Mouse (Mus musculus) left cerebral cortex, postnatal 25 days (tissue): ENCODE measurements around the gene Chd2. TPM values are rescaled to one million over a fixed set of nuclear protein-coding genes. Genes with fewer than 3 reads are reported as not detected.
A peak's percentile ranks its signal among the peaks of the same experiment; 100 is the strongest.
"Not testable (repeated sequence)": the region's sequence is repeated elsewhere in the genome, so short reads cannot be mapped to it uniquely, and the experiment has no call there.

Experiments used
- DNase-seq, 2 experiments: peaks; one replicate each; pipeline ENCODE4 v3.0.0; 2022; ENCODE audit warnings: low spot score in 2 of 2, mixed read lengths in 1 of 2
- intact Hi-C: fragments of 180-260 bp; cut with DNase I; formaldehyde crosslinking; loops from one replicate; pipeline ENCODE4 v1.15.1; 2025
- total RNA-seq, 2 experiments: library from RNA; stranded (reverse); gene quantifications; 2 replicates each; pipeline ENCODE4 v1.2.3; 2021

Gene Chd2
- total RNA-seq, 2 experiments from 2014 or later, result 45.7 to 57.4 TPM

DNA sequence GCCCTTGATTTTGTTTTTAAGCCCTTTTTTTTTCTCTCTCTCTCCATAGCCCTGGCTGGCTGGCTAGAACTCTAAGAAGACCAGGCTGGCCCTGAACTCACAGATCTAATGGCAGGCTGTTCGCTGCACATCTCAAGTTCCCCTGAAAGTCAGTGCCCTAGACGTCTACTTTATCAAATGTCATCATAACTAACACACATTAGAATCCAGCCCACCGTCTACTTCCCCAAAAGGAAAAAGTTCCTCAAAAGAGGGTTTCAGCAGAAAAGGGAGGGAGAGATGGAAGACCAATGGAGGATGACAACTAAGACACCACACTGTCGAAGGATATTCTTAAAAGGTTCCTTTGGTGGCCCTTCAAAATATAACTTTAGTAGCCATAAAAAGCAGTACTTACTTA is 14.4 kb downstream of the Chd2 start:
- no peak for DNase-seq
- intact Hi-C loops, result no loop called here

GRCm38 (mm10) chr7:73524454-73524952 is 17.1 kb downstream of the Chd2 start:
- intact Hi-C loops, result loop anchor here (1.0 kb wide), 1 partner anchor 94 kb away; no protein-coding TSS in a partner anchor
- peak; percentile 68 to 78 for DNase-seq

GRCm38 (mm10) chr7:73523608-73524259 is 17.9 kb downstream of the Chd2 start:
- intact Hi-C loops, result loop anchor here (1.0 kb wide), 1 partner anchor 95 kb away; no protein-coding TSS in a partner anchor
- DNase-seq, result no peak

DNA sequence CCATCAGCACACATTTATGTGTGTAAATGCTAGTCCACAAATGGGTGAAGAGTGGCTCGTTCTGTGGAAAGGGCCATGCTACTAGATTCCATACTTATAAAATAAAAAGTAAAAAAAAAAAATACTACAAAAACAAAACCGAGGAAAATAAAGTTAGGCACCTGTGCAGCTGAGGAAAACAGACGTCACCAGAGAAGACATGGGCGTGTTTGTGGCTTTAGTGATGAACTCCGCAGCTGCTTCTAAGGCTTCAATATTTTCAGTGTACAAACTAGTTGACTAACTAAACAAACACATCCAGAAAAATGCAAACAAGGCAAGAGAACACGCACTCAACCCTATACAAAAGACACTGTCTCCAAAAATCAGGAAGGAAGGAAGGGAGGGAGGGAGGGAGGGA is 18.4 kb downstream of the Chd2 start:
- no peak for DNase-seq
- intact Hi-C loops, result no loop called here

GRCm38 (mm10) chr7:73521277-73522193 is 20.1 kb downstream of the Chd2 start:
- no peak for DNase-seq
- intact Hi-C loops, result no loop called here

GRCm38 (mm10) chr7:73520231-73520630 is 21.4 kb downstream of the Chd2 start:
- DNase-seq, result no peak
- intact Hi-C loops, result no loop called here

DNA sequence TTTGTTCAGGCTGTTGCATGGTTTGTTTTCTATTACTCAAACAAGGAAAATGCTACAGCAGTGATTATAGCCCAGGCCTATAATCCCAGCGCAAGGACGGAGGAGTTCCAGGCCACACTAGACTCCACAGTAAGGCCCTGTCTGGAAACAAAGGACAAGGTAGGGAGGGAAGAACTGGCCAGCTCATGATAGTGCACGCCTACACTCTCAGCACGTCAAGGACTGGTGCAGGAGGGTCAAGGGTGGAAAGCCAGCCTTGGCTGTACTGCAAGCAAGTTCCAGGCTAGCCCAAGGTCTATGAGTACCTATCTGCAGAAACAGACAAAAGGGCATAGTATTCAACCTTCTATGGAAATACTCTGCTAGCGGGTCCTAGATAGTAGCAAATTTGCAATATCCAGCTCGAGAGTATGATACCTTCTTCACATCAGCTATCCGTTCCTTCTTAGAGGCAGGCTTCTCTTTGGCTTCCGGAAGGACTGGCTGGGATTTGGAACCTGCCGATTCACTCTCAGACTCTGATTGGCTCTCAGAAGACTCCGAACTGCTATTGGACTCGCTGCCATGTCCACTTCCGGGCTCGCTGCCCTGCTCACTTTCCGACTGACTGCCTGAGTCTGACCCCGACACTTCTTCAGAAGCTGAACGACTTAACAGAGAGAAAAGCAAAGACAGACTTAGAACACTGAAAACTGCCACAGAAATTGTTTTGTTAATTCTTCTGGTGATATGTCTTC is 22.4 kb downstream of the Chd2 start:
- intact Hi-C loops, result no loop called here

GRCm38 (mm10) chr7:73518373-73518980 is 23.2 kb downstream of the Chd2 start:
- DNase-seq, intact Hi-C loops: not testable (repeated sequence)

More for the DNA sequence above, 22.4 kb downstream of the Chd2 start:
- DNase-seq, result no peak

DNA sequence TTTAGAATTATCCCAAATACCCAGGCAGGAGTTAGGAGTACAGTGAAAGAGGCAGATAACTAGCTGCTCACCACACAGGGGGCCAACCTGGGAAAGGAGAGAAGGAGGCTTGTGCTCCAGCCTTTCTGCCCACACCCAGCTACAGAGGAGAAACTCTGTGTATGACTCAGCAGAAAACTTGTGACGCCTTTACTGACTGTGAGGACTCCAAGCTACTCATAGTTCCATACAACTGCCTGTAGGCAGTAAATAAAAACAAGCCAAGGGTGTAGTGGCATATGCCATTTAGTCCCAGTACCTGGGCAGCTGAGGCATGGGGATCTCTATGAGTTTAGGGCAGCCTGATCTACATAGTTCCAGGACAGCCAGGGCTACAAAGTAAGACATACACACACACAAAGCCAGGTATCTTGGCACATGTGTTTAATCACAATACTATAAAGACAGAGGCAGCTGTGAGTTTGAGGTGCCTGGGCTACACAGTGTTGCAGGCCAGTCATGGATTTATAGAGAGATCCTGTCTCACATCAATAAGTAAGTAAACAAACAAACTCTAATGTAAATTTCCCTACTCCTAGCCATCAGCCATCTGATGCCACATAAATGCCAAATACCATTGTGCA is 24.1 kb downstream of the Chd2 start:
- no peak for DNase-seq
- intact Hi-C loops, result no loop called here

DNA sequence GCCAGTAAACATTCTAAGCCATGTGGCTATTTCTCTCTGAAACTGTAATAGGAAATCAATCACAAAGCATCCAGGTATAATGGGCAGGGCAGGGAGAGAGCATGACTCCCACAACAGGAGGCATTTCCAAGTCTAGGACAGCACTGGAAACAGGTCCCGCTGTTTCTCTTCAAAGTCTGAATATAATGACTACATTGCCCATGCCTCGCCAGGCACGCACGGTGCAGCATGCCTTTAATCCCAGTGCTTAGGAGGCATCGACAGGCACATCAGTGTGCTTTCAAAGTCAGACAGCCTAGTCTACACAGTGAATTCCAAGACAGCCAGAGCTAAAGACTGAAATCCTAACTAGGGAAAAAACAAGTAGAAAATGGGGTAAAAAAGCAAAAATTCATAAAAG is 24.8 kb downstream of the Chd2 start:
- intact Hi-C loops, result no loop called here
- no peak for DNase-seq

- no peak for DNase-seq
- intact Hi-C loops, result no loop called here
Observed at GRCm38 (mm10) chr7:73514560-73514959, 27.1 kb downstream of the Chd2 start.

GRCm38 (mm10) chr7:73512422-73512821 is 29.2 kb downstream of the Chd2 start:
- intact Hi-C loops, result no loop called here
- DNase-seq, result no peak

GRCm38 (mm10) chr7:73508688-73509087 is 32.9 kb downstream of the Chd2 start:
- intact Hi-C loops, result no loop called here
- DNase-seq, result no peak

DNA sequence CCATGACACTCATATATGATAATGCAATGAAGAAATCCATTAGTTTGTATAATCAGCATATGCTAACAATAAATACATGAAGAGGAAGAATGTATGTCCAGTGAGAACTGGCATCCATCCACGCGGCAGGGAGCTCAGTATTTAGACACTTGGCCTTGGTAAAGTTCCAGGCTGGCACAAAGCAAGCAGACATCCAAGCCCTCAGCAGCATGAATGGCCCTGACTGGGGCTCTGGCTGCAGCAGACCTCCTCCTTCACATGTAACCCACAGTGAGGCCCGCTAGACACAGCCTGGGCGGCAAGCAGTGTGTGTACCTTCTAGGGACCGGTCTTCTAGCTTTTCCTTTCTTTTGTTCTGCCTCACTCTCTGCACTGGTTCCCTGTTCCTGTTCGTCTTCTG is 34.1 kb downstream of the Chd2 start:
- DNase-seq, result no peak

DNA sequence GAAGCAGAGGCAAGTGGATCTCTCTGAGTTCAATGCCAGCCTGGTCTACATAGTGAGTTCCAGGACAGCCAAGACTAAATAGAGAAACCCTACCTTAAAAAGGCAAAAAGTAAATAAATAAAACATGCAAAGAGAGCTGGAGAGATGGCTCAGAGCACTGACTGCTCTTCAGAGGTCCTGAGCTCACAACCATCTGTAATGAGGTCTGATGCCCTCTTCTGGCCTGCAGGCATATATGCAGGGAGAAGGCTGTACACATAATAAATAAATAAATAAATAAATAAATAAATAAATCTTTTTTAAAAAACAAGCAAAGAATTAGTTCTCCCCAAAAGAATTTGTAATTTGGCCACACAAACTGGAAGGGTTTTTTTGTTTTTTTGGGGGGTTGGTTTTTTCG is 34.8 kb downstream of the Chd2 start:
- no peak for DNase-seq
- intact Hi-C loops, result no loop called here

More for the DNA sequence above, 34.1 kb downstream of the Chd2 start:
- intact Hi-C loops, result no loop called here

- intact Hi-C loops, result no loop called here
- DNase-seq, result no peak
Observed at GRCm38 (mm10) chr7:73505266-73505665, 36.4 kb downstream of the Chd2 start.

- intact Hi-C loops, result no loop called here
- no peak for DNase-seq
Observed at GRCm38 (mm10) chr7:73498200-73498599, 43.4 kb downstream of the Chd2 start.

DNA sequence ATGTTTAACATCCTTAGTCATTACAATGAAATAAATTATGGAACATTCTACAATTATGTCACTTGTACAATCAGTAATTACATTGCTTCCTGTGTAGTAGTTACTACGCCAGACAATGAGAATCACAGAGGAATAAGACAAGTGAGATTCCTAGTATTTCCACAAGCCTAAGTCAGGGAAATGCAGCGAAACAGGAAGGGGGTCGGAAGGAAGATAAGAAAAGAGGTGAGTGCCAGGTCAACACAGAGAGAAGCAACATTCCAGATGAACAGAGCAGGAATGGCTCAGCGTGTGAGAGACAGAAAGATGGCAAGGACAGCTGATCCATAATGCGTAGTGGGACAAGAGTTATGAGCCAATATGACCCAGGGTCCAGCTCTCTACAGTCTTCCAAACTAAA is 52.4 kb downstream of the Chd2 start:
- no peak for DNase-seq
- intact Hi-C loops, result no loop called here

DNA sequence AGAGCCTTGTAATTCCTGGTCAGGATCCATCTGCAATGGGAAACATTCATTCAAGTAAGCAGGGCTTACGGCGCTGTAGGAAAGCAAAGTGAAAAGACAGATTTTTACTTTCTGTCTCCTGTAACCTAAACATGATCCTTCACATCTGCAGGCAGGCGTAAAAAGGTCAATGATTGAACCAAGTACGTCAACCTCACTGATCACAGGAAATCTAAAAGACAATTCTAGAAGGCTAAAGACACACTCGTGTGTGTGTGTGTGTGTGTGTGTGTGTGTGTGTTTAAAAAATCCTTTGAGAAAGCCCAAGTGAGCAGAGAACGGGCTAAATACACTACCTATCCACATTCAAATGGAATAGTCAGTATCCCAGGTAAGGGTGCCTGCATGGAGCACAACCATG is 60.5 kb downstream of the Chd2 start:
- no peak for DNase-seq
- intact Hi-C loops, result no loop called here
